Mouse (Mus musculus) embryonic facial prominence, embryonic 12.5 days (tissue): ENCODE measurements at regions not wholly inside any gene's neighbourhood (a gene's known extent, or its start where the extent isn't known, plus 50 kb on each side); places are given as distances from the start of the nearest gene placed in this dataset.

Experiments
- ATAC-seq: fragments of 200-750 bp; cut with Nextera tagmentation; 2 replicates; pipeline ENCODE4 v1.8.0; 2017; ENCODE audit not compliant: insufficient number of reproducible peaks, insufficient read depth, low FRiP score, low TSS enrichment
- H3K27ac ChIP-seq: fragments of 300-500 bp; sonication (generic); 2 replicates; pipeline ENCODE4 v1.5.1; 2016; ENCODE audit warnings: mild to moderate bottlenecking
- H3K27me3 ChIP-seq: fragments of 300-500 bp; sonication (generic); 2 replicates; pipeline ENCODE4 v1.6.1; 2016; ENCODE audit warnings: mild to moderate bottlenecking, moderate library complexity
- H3K36me3 ChIP-seq: fragments of 300-500 bp; sonication (generic); 2 replicates; pipeline ENCODE4 v1.6.1; 2016; ENCODE audit warnings: mild to moderate bottlenecking
- H3K4me1 ChIP-seq: fragments of 300-500 bp; sonication (generic); 2 replicates; pipeline ENCODE4 v1.6.1; 2016
- H3K4me2 ChIP-seq: fragments of 300-500 bp; sonication (generic); replicated peaks from 2 replicates; pipeline ENCODE4 v1.6.1; 2016; ENCODE audit warnings: mild to moderate bottlenecking, moderate library complexity
- H3K4me3 ChIP-seq: fragments of 300-500 bp; sonication (generic); 2 replicates; pipeline ENCODE4 v1.5.1; 2016; ENCODE audit warnings: mild to moderate bottlenecking
- H3K9ac ChIP-seq: fragments of 300-500 bp; sonication (generic); 2 replicates; pipeline ENCODE4 v1.6.1; 2016; ENCODE audit warnings: mild to moderate bottlenecking, moderate library complexity
- H3K9me3 ChIP-seq: fragments of 300-500 bp; sonication (generic); 2 replicates; pipeline ENCODE4 v1.6.1; 2016; ENCODE audit warnings: mild to moderate bottlenecking, moderate library complexity
- WGBS: fragments of 180-500 bp; shearing (Covaris S2); methylation state at CpG from one replicate; pipeline ENCODE4 v1.1.7; 2016; 5-methylcytosine and 5-hydroxymethylcytosine counted together

- no peak for ATAC-seq
- peaks cover 12% of the 10 kb centered on the region for H3K4me1 ChIP-seq
- H3K9ac ChIP-seq: no peak overlapping the region
- no peaks in the 10 kb centered on the region for H3K27me3 ChIP-seq
- no peak overlapping the region for H3K27ac ChIP-seq
- 84% methylated on average over 5 of the region's 5 CpGs for WGBS
- H3K9me3 ChIP-seq: no peaks in the 10 kb centered on the region
- no peaks in the 10 kb centered on the region for H3K36me3 ChIP-seq
- H3K4me3 ChIP-seq: no peak overlapping the region
- no peak overlapping the region for H3K4me2 ChIP-seq
These were observed 191.0 kb downstream of the Csl start for GRCm38 (mm10) chr10:99568424-99568823.

GRCm38 (mm10) chr10:99570190-99570589 lies 189.3 kb downstream of the Csl start:
- Histone ChIP-seq H3K4me1 (peaks cover 12% of the 10 kb centered on the region), H3K4me2 (no peak overlapping the region), H3K27me3 (no peaks in the 10 kb centered on the region), H3K9me3 (no peaks in the 10 kb centered on the region), H3K27ac (no peak overlapping the region), H3K4me3 (no peak overlapping the region), H3K36me3 (no peaks in the 10 kb centered on the region), H3K9ac (no peak overlapping the region)
- ATAC-seq: peak; percentile 64; the same call in 1 of the 2 replicates
- 6% methylated on average over 2 of the region's 2 CpGs for WGBS

GRCm38 (mm10) chr10:99573997-99574396 lies 185.5 kb downstream of the Csl start:
- Histone ChIP-seq H3K36me3 (no peaks in the 10 kb centered on the region), H3K9me3 (no peaks in the 10 kb centered on the region), H3K27ac (no peak overlapping the region), H3K27me3 (no peaks in the 10 kb centered on the region), H3K4me2 (no peak overlapping the region), H3K4me3 (no peak overlapping the region), H3K9ac (no peak overlapping the region), H3K4me1 (peaks cover 12% of the 10 kb centered on the region)
- 68% methylated on average over 14 of the region's 14 CpGs for WGBS
- no peak for ATAC-seq

- peaks cover 13% of the 10 kb centered on the region; the same call in 1 of the 2 replicates for H3K4me1 ChIP-seq
- ATAC-seq: no peak
- WGBS: 67% methylated on average over 7 of the region's 7 CpGs
- H3K9ac ChIP-seq: no peak overlapping the region
- no peaks in the 10 kb centered on the region for H3K9me3 ChIP-seq
- H3K36me3 ChIP-seq: no peaks in the 10 kb centered on the region
- no peak overlapping the region for H3K4me2 ChIP-seq
- H3K4me3 ChIP-seq: no peak overlapping the region
- no peak overlapping the region for H3K27ac ChIP-seq
- no peaks in the 10 kb centered on the region for H3K27me3 ChIP-seq
These were observed 184.2 kb downstream of the Csl start for GRCm38 (mm10) chr10:99575294-99575693.

GRCm38 (mm10) chr10:99576301-99576700 lies 183.2 kb downstream of the Csl start:
- Histone ChIP-seq H3K9me3 (no peaks in the 10 kb centered on the region), H3K27ac (no peak overlapping the region), H3K4me3 (no peak overlapping the region), H3K4me1 (peaks cover 6% of the 10 kb centered on the region; the same call in 1 of the 2 replicates), H3K36me3 (no peaks in the 10 kb centered on the region), H3K27me3 (no peaks in the 10 kb centered on the region), H3K4me2 (no peak overlapping the region), H3K9ac (no peak overlapping the region)
- WGBS: 70% methylated on average over 5 of the region's 5 CpGs
- ATAC-seq: no peak

GRCm38 (mm10) chr10:99577041-99577681 lies 182.3 kb downstream of the Csl start:
- Histone ChIP-seq H3K27ac (no peak overlapping the region), H3K27me3 (no peaks in the 10 kb centered on the region), H3K4me2 (no peak overlapping the region), H3K9me3 (no peaks in the 10 kb centered on the region), H3K4me3 (no peak overlapping the region), H3K36me3 (no peaks in the 10 kb centered on the region), H3K9ac (no peak overlapping the region), H3K4me1 (peaks cover 6% of the 10 kb centered on the region; the same call in 1 of the 2 replicates)
- 0 out of 2 replicates have a peak, but pooled peaks have one; percentile 15 for ATAC-seq
- 21% methylated on average over 12 of the region's 12 CpGs for WGBS

- no peaks in the 10 kb centered on the region for H3K27me3 ChIP-seq
- no peak overlapping the region for H3K4me3 ChIP-seq
- H3K9ac ChIP-seq: no peak overlapping the region
- no peak for ATAC-seq
- H3K4me2 ChIP-seq: no peak overlapping the region
- H3K4me1 ChIP-seq: peaks cover 6% of the 10 kb centered on the region; the same call in 1 of the 2 replicates
- H3K27ac ChIP-seq: no peak overlapping the region
- H3K36me3 ChIP-seq: no peaks in the 10 kb centered on the region
- WGBS: 50% methylated on average over 4 of the region's 4 CpGs
- no peaks in the 10 kb centered on the region for H3K9me3 ChIP-seq
These were observed 181.1 kb downstream of the Csl start for GRCm38 (mm10) chr10:99578366-99578765.

GRCm38 (mm10) chr10:99580191-99580590 lies 179.3 kb downstream of the Csl start:
- Histone ChIP-seq H3K4me1 (peaks cover 6% of the 10 kb centered on the region; the same call in 1 of the 2 replicates), H3K9ac (no peak overlapping the region), H3K27ac (no peak overlapping the region), H3K9me3 (no peaks in the 10 kb centered on the region), H3K36me3 (no peaks in the 10 kb centered on the region), H3K27me3 (no peaks in the 10 kb centered on the region), H3K4me2 (no peak overlapping the region), H3K4me3 (no peak overlapping the region)
- WGBS: 23% methylated on average over 8 of the region's 8 CpGs
- no peak for ATAC-seq

- Histone ChIP-seq H3K27ac (no peak overlapping the region), H3K9me3 (no peaks in the 10 kb centered on the region), H3K9ac (no peak overlapping the region), H3K4me1 (peaks cover 6% of the 10 kb centered on the region; the same call in 1 of the 2 replicates), H3K4me3 (no peak overlapping the region), H3K27me3 (no peaks in the 10 kb centered on the region), H3K36me3 (no peaks in the 10 kb centered on the region), H3K4me2 (no peak overlapping the region)
- 77% methylated on average over 8 of the region's 8 CpGs for WGBS
- no peak for ATAC-seq
These were observed 178.4 kb downstream of the Csl start for GRCm38 (mm10) chr10:99581074-99581473.

- WGBS: 85% methylated on average over 2 of the region's 2 CpGs
- Histone ChIP-seq H3K36me3 (no peaks in the 10 kb centered on the region), H3K9ac (no peak overlapping the region), H3K4me2 (no peak overlapping the region), H3K9me3 (no peaks in the 10 kb centered on the region), H3K27me3 (no peaks in the 10 kb centered on the region), H3K27ac (no peak overlapping the region), H3K4me1 (peaks cover 5% of the 10 kb centered on the region; the same call in 1 of the 2 replicates), H3K4me3 (no peak overlapping the region)
- ATAC-seq: no peak
These were observed 174.6 kb downstream of the Csl start for GRCm38 (mm10) chr10:99584855-99585254.

GRCm38 (mm10) chr10:99592220-99592619 lies 167.2 kb downstream of the Csl start:
- peak; percentile 72 for ATAC-seq
- no peak overlapping the region for H3K9ac ChIP-seq
- H3K4me1 ChIP-seq: peaks cover 14% of the 10 kb centered on the region
- H3K4me2 ChIP-seq: peak overlapping the region; percentile 47
- no peaks in the 10 kb centered on the region for H3K9me3 ChIP-seq
- H3K4me3 ChIP-seq: no peak overlapping the region
- WGBS: 10% methylated on average over 9 of the region's 9 CpGs
- H3K36me3 ChIP-seq: no peaks in the 10 kb centered on the region
- H3K27me3 ChIP-seq: no peaks in the 10 kb centered on the region
- 0 out of 2 replicates have a peak overlapping the region, but pooled peaks have one; percentile 50 for H3K27ac ChIP-seq

- ATAC-seq: 0 out of 2 replicates have a peak, but pooled peaks have one; percentile 32
- Histone ChIP-seq H3K27me3 (no peaks in the 10 kb centered on the region), H3K9me3 (0 out of 2 replicates have a peak, but pooled peaks cover 4% of the 10 kb centered on the region), H3K4me3 (no peak overlapping the region), H3K4me2 (no peak overlapping the region), H3K9ac (no peak overlapping the region), H3K36me3 (no peaks in the 10 kb centered on the region), H3K27ac (no peak overlapping the region), H3K4me1 (peaks cover 14% of the 10 kb centered on the region)
- 88% methylated on average over 14 of the region's 14 CpGs for WGBS
These were observed 163.8 kb downstream of the Csl start for GRCm38 (mm10) chr10:99595659-99596058.
